Mouse (Mus musculus): ENCODE data around the gene Gm20498. TPM values are rescaled to one million over a fixed set of nuclear protein-coding genes. Genes with fewer than 3 reads are reported as not detected.

The Gm20498 gene
- total RNA-seq, 2 experiments from 2014 or later = 23.2 to 28.2 TPM

DNA sequence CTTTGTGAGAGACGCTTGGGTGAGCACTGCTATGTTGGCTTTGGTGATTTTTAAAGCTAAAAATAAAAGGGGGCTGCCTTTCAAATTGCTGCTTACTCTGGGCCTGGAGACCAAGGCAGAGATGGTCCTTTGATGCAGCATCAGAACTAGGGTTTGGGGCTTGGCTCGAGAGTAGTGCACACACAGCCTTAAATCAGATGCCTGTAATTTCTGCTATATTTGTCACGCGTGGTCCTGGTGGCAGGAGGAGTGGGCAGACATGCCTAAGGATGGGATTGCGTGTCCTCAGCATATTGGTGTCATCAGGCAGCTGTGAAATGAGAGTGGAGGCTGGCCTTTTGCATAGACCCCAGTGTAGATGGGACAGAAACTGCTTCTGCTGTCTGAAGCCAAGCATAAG lies 198.9 kb downstream of the Gm20498 start:
- no peak for DNase-seq (ENCODE audit: low spot score in 2 of 2)

DNA sequence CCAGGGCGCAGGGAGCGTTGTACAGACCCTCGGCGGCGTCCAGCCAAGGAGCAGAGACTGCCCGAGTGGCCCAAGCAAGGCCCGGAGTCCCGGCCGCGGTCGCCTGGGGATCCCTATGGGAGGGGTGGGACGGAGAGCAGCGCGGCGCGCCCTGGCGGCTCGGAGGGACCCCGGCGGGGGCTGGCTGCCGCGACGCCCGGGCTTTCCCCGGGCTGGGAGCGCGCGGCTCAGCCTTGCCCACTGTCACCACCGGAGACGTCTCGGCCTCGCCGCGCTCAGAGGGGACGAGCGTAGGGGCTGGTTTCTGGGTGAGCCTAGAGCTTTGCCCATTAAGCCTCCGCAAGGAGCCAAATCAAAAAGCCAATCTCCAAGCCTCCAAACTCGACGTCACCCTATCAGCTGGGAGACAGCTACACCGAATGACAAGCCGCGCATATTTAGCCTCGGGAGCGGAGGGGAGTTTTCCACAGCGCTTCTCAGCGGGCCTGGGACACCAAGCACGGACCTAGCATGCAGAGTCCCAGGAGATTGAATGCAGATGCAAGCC lies 199.8 kb downstream of the Gm20498 start, which contains the start of gene Slc8a3:
Slc8a3 (minus strand) TSS at position 306 of the 547 bp plus-strand sequence.
- DNase-seq (ENCODE audit: low spot score in 2 of 2) = peak; percentile 40

DNA sequence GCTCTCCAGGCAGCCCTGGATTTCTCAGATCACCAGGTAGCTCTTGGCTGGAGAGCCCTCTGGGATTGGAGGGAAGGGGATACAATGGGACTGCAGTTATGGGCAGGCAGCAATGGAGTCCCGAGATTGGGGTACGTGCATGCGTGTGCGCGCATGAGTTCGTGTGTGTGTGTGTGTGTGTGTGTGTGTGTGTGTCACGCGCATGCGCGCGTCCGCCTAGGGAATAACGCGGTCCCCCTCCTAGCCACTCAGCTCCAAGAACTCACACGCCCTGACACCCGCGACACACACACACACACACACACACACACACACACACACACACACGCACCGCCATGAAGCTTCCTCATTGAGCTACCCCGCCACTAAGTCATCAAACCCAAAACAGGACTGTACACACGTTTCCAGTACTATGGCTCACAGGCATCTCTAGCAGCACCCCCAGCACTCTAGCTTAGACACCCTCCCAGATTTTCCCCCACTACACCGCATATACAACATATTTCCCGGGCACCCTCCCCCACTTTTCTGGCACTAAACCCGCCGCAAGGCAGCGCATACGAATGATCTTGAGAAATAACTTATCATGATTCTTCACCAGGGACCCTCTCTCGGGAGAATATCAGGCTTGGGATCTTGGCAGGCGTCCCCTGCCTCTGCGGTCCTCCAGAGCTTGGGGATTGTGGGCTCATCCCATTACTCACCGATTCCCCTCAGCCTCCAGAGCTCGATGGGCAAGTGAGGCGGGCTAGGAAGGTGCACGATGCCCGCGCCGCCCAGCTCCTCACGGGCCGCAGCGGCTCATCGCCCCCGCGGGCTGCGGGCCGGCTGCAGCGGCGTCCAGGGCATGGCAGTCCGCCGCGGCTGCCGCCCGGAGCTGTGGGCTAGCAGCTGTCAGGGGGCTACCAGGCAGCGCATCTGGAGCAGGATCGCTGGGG lies 200.5 kb downstream of the Gm20498 start:
- DNase-seq (ENCODE audit: low spot score in 2 of 2) = peak in 1 of 2 experiments; percentile 31

DNA sequence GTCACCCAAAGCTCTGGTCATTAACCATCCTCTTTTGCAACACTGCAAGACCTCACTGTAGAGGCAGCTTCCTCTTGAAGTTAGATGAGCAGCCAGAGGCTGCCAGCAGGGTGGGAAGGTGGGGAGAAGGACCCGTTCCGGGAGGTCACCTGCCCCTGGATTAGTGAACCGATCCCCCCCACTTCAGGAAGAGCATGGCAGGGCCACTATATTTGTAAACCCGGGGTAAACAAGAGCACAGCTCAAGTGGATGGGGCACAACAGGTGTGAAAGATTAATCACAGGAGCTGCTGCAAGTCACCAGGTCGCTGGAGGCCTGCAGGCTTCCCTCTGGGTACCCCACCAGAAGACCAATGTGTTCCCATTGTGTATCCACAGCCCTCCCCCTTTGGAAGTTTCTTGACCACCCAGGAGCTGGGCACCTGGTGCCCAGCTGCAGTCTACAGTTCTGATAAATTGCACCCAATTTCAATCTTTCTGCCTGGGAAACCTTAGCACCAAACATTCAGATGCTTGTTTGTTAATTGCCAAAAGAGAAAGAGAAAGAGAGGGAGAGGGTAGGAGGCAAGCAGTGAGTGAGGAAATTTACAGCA lies 201.6 kb downstream of the Gm20498 start:
- no peak for DNase-seq (ENCODE audit: low spot score in 2 of 2)

DNA sequence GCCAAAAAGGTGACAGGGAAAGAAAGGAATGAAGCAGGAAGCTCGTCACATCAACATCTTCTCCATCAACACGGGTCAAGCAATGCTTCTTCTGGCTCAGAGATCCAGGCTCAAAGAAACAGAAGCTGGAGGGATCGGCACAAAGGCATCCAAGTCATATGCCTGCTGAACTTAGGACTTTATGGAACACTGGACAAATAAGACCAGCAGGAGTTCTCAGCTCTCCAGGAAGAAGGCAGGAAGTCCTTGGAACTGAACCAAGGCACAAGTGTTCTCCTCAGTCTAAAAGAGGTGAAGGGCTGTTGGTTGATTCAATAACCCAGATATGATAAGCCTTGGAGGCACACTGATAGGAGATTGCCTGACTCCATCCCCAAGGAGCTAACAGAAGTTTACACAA lies 207.7 kb downstream of the Gm20498 start:
- DNase-seq (ENCODE audit: low spot score in 2 of 2) = no peak

DNA sequence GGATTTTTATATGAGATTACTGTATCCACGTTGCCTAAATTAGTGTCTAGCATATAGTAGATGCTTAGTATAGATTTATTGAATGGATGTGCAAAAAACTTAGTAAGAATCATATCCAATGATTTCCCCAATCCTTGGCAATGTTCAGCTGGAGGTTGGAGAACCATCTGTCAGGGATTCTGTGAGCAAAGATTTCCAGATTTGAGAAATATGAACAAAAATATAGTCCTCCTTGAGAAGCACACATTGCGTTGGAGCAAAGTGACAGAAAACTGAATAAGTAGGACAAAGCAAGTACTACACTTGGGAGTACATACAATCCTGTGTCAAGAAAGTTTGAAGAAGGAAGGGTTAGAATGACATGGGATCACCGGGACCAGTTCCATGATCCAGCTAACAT lies 208.6 kb downstream of the Gm20498 start:
- DNase-seq (ENCODE audit: low spot score in 2 of 2) = no peak

DNA sequence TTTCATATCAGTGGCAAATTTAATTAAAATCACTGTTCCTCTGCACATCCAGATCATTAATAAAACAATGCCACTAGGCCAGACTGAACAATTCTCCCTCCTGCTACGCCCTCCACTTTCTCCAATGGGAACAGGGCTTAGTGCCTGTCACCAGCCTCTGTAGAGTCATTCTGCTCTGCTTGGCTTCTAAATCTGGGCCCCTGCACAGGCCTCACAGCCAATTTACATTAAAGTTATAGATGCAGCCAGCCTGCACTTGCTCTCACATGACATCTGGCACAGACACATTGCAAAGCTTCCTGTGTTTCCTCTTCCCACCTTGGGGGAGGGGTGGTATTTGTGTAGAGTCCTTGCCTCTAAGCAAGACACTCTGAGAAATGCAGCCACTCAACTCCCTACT lies 211.7 kb downstream of the Gm20498 start:
- DNase-seq (ENCODE audit: low spot score in 2 of 2) = no peak

DNA sequence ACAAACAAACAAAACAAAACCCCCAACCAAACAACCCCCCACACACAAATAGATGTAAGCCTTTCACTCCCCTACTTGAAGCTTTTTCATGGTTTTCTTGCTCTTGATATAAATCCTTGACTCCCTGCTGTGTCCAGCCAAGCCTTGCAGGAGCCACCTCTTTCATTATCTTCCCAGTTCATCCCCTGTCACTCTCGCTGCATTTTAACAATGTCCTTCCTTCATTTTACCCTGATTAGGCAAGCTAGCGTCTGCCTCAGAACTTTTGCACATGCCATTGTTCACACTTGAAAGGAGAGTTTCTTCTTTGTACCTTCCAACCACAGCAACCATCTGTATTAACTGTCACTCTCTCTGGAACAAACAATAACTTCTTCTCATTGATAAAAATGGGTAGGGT lies 214.9 kb downstream of the Gm20498 start:
- no peak for DNase-seq (ENCODE audit: low spot score in 2 of 2)

DNA sequence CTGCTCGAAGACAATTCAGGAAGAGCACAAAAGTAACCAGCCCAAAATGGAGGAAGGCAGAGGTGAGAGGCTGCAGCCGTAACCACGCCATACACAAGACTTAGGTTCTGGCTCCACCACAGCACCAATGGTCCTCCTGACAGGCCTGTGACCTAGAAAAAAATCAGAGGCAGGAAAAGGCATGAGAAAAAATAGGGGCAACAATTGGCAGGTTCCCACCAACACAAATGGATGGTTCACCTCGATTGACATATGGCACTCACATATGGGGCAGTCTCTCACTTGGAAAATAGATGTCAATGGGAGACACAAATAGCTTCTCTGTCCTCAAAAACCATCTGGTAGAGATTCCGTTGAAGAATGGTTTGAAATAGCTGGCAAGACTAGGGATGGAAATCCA lies 216.8 kb downstream of the Gm20498 start:
- no peak for DNase-seq (ENCODE audit: low spot score in 2 of 2)

Other genes starting within 250 kb of the Gm20498 start
- 10 to 100 TPM; 50.0 to 52.4 TPM for gene Slc8a3, start 199.7 kb downstream of the Gm20498 start, total RNA-seq (2021)
- 1 to 10 TPM; 1.2 to 1.8 TPM for gene Gm4787, start 153.4 kb downstream of the Gm20498 start, total RNA-seq (2021)
- gene Adam4, start 111.0 kb downstream of the Gm20498 start, total RNA-seq (2021) = 1 to 10 TPM; 1.6 to 2.0 TPM
- gene Cox16, start 47.8 kb downstream of the Gm20498 start, total RNA-seq (2021) = 10 to 100 TPM; 74.7 to 83.9 TPM
- gene Synj2bp, start within 50 bp of the Gm20498 start, total RNA-seq (2021) = 10 to 100 TPM; 21.6 to 26.7 TPM
- under 1 TPM in 1 of 2 experiments, not detected in 1; 0.16 TPM for gene Adam21, start 35.6 kb upstream of the Gm20498 start, total RNA-seq (2021)
- 10 to 100 TPM; 25.8 to 27.0 TPM for gene Med6, start 62.1 kb upstream of the Gm20498 start, total RNA-seq (2021)
- 10 to 100 TPM; 27.3 to 31.0 TPM for gene Ttc9, start 98.3 kb upstream of the Gm20498 start, total RNA-seq (2021)
- gene Map3k9, start 248.3 kb upstream of the Gm20498 start, total RNA-seq (2021) = under 1 TPM; 0.34 to 0.41 TPM